Mouse (Mus musculus): Measurements from ENCODE around the gene Gm5678. TPM values are rescaled to one million over a fixed set of nuclear protein-coding genes. Genes with fewer than 3 reads are reported as not detected.

Gene Gm5678
- polyA plus RNA-seq, 1 experiment from 2014 or later = not detected

- peaks cover 69% of the 10 kb centered on the region for H3K36me3 ChIP-seq
- no peak overlapping the region for H3K4me3 ChIP-seq
- H3K27ac ChIP-seq = no peak overlapping the region
- H3K4me1 ChIP-seq = 0 out of 2 replicates have a peak, but pooled peaks cover 4% of the 10 kb centered on the region
- no peak overlapping the region for H3K4me2 ChIP-seq
- H3K27me3 ChIP-seq = no peaks in the 10 kb centered on the region
- WGBS = 94% methylated on average over 8 of the region's 8 CpGs
- H3K9me3 ChIP-seq = no peaks in the 10 kb centered on the region
- no peak overlapping the region for H3K9ac ChIP-seq
- ATAC-seq (ENCODE audit: insufficient number of reproducible peaks, insufficient read depth, low FRiP score, low TSS enrichment, low read depth) = no peak
These were observed 34.5 kb upstream of the Gm5678 start for GRCm38 (mm10) chr16:93593406-93593805.

GRCm38 (mm10) chr16:93594448-93594847, 33.4 kb upstream of the Gm5678 start:
- ATAC-seq (ENCODE audit: insufficient number of reproducible peaks, insufficient read depth, low FRiP score, low TSS enrichment, low read depth) = no peak
- WGBS = 93% methylated on average over 10 of the region's 10 CpGs
- Histone ChIP-seq H3K27ac (no peak overlapping the region), H3K4me2 (no peak overlapping the region), H3K4me3 (no peak overlapping the region), H3K36me3 (peaks cover 72% of the 10 kb centered on the region), H3K9ac (no peak overlapping the region), H3K9me3 (no peaks in the 10 kb centered on the region), H3K4me1 (no peaks in the 10 kb centered on the region), H3K27me3 (no peaks in the 10 kb centered on the region)

DNA sequence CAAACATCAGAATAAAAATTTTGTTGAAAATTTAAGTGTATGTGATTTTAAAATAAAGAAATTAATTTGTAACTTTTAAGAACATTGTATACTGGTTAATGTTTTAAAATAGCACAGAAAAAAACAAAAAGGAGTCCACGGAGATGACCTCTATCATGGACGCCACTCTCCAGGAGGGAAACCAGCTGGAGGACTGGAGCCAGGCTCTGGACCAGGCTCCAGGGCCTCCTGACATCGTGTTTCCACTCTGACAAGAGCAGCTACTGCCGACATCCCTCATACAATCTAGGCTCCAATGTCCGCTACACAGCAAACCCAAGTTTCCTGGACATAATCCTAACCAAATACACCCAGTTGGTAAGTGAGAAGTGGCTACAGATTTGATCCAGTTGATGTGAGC, 32.1 kb upstream of the Gm5678 start:
- Histone ChIP-seq H3K9ac (no peak overlapping the region), H3K27ac (no peak overlapping the region), H3K4me3 (no peak overlapping the region), H3K4me2 (no peak overlapping the region), H3K36me3 (peaks cover 64% of the 10 kb centered on the region), H3K4me1 (no peaks in the 10 kb centered on the region), H3K27me3 (no peaks in the 10 kb centered on the region), H3K9me3 (no peaks in the 10 kb centered on the region)
- no peak for ATAC-seq (ENCODE audit: insufficient number of reproducible peaks, insufficient read depth, low FRiP score, low TSS enrichment, low read depth)
- WGBS = 92% methylated on average over 5 of the region's 5 CpGs

GRCm38 (mm10) chr16:93596807-93597206, 31.1 kb upstream of the Gm5678 start:
- Histone ChIP-seq H3K36me3 (peaks cover 58% of the 10 kb centered on the region), H3K27me3 (no peaks in the 10 kb centered on the region), H3K4me2 (no peak overlapping the region), H3K9ac (no peak overlapping the region), H3K27ac (no peak overlapping the region), H3K9me3 (no peaks in the 10 kb centered on the region), H3K4me1 (no peaks in the 10 kb centered on the region), H3K4me3 (no peak overlapping the region)
- 87% methylated on average over 7 of the region's 7 CpGs for WGBS
- ATAC-seq (ENCODE audit: insufficient number of reproducible peaks, insufficient read depth, low FRiP score, low TSS enrichment, low read depth) = no peak

- no peaks in the 10 kb centered on the region for H3K27me3 ChIP-seq
- no peak overlapping the region for H3K9ac ChIP-seq
- no peaks in the 10 kb centered on the region for H3K9me3 ChIP-seq
- peaks cover 57% of the 10 kb centered on the region for H3K36me3 ChIP-seq
- no peaks in the 10 kb centered on the region for H3K4me1 ChIP-seq
- no peak overlapping the region for H3K4me2 ChIP-seq
- no peak overlapping the region for H3K27ac ChIP-seq
- no peak overlapping the region for H3K4me3 ChIP-seq
- 86% methylated on average over 9 of the region's 9 CpGs for WGBS
- ATAC-seq (ENCODE audit: insufficient number of reproducible peaks, insufficient read depth, low FRiP score, low TSS enrichment, low read depth) = no peak
These were observed 30.3 kb upstream of the Gm5678 start for GRCm38 (mm10) chr16:93597551-93597950.

DNA sequence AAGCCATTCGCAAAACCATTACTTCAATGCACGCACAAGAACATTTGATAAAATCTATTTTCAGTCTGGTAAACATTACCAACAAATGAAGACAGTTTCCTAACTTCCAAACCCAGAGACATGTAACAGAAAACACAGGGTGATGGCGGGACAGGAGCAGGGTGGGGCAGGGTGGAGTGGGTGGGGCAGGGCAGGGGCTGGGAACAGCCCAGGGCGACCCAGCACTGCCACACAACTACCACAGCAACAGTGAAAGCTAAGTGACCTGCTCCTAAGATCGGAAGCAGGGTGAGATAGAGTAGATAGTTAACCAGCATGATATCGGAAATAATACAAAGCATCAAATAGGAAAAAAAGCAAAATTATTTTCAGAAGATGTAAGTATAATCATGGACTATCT, 28.4 kb upstream of the Gm5678 start:
- no peak for ATAC-seq (ENCODE audit: insufficient number of reproducible peaks, insufficient read depth, low FRiP score, low TSS enrichment, low read depth)
- peaks cover 5% of the 10 kb centered on the region for H3K4me1 ChIP-seq
- H3K36me3 ChIP-seq = peaks cover 43% of the 10 kb centered on the region
- H3K27ac ChIP-seq = no peak overlapping the region
- no peak overlapping the region for H3K9ac ChIP-seq
- no peaks in the 10 kb centered on the region for H3K27me3 ChIP-seq
- no peak overlapping the region for H3K4me2 ChIP-seq
- WGBS = 82% methylated on average over 6 of the region's 6 CpGs
- H3K9me3 ChIP-seq = no peaks in the 10 kb centered on the region
- no peak overlapping the region for H3K4me3 ChIP-seq

GRCm38 (mm10) chr16:93603439-93604212, 24.3 kb upstream of the Gm5678 start, which contains the start of gene Setd4:
Setd4 (minus strand) TSS chr16:93604063.
- Histone ChIP-seq H3K4me1 (peaks cover 19% of the 10 kb centered on the region), H3K27me3 (no peaks in the 10 kb centered on the region), H3K9me3 (no peaks in the 10 kb centered on the region), H3K9ac (peak within 1 kb of the TSS; percentile 86), H3K4me3 (peak within 1 kb of the TSS; percentile 69), H3K36me3 (peaks cover 9% of the 10 kb centered on the region; the same call in 1 of the 2 replicates), H3K27ac (peak within 1 kb of the TSS; percentile 94), H3K4me2 (peak within 1 kb of the TSS; percentile 89)
- WGBS = 1% methylated on average over 55 of the region's 55 CpGs
- peak; percentile 84 for ATAC-seq (ENCODE audit: insufficient number of reproducible peaks, insufficient read depth, low FRiP score, low TSS enrichment, low read depth)

DNA sequence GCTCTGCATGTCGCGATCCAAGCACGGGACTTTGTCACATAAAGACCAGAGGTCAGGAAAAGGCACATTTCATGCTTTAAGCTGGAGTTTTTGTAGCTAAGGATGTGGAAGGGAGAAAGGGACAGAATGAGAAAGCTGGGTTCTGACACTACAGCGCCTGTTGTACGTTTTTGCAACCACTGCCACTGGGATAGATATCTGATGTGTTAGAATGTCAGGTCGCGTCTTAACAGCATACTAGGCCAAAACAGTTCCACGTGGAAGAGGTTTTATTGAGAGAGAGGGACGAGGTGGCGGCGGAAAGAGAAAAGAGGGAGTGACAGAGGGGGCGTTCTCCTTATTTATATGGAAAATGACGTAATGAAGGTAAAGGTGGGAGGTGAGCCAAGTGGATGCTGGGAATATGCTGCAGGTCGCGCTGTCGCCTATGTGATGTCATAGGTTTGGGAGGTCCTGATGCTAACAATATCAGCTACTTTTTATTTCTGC, 23.4 kb upstream of the Gm5678 start:
- peaks cover 10% of the 10 kb centered on the region for H3K36me3 ChIP-seq
- H3K27me3 ChIP-seq = no peaks in the 10 kb centered on the region
- no peaks in the 10 kb centered on the region for H3K9me3 ChIP-seq
- H3K4me3 ChIP-seq = peak overlapping the region; percentile 69
- H3K9ac ChIP-seq = peak overlapping the region; percentile 86
- no peak for ATAC-seq (ENCODE audit: insufficient number of reproducible peaks, insufficient read depth, low FRiP score, low TSS enrichment, low read depth)
- 5% methylated on average over 16 of the region's 16 CpGs for WGBS
- H3K4me2 ChIP-seq = peak overlapping the region; percentile 89
- H3K4me1 ChIP-seq = peaks cover 28% of the 10 kb centered on the region
- H3K27ac ChIP-seq = peak overlapping the region; percentile 94; the same call in 1 of the 2 replicates

DNA sequence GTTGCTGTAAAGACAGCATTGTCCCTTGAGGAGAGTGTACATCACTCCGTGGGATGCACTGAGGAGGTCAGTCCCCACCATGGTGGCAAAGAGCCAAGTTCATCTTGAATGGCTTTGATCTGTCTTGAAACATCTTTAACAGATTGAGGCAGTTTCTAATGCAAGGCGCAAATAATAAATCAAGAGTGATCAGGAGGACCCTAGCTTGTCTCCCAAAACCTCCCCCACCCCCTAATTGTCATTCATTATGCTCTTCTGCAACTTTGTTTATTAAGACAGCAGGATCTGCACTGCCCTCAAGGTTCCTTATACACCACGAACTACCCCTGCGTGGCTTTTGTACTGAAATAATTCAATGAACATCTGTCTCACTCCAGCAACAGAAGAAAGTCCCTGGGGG, 22.3 kb upstream of the Gm5678 start, which contains the start of gene Cbr1:
Cbr1 (plus strand) TSS at position 301 of the 400 bp plus-strand sequence.
- ATAC-seq (ENCODE audit: insufficient number of reproducible peaks, insufficient read depth, low FRiP score, low TSS enrichment, low read depth) = no peak
- Histone ChIP-seq H3K9me3 (no peaks in the 10 kb centered on the region), H3K4me3 (peak within 1 kb of the TSS; percentile 69), H3K4me1 (peaks cover 28% of the 10 kb centered on the region), H3K4me2 (peak within 1 kb of the TSS; percentile 89), H3K27ac (0 out of 2 replicates have a peak within 1 kb of the TSS, but pooled peaks have one; percentile 94), H3K9ac (peak within 1 kb of the TSS; percentile 86; the same call in 1 of the 2 replicates), H3K27me3 (no peaks in the 10 kb centered on the region), H3K36me3 (peaks cover 14% of the 10 kb centered on the region)
- 63% methylated on average over 4 of the region's 4 CpGs for WGBS

DNA sequence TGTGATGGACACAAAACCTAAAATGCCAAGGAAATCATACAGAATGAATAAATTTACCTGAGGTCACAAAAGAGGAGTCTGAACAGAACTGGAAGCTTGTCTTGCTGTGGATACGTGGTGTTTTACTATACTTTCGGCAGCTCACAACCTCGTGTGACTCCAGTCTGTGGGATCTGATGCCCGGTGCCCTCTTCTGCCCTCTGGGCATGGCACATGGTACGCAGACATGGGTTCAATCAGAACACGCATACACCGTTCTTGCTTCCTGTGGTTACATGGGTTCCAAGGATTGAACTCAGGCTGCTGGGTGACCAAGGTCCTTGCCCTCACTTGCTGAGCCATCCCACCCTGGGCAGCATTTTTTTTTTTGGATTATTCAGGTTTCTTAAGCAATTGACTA, 21.8 kb upstream of the Gm5678 start:
- Histone ChIP-seq H3K9me3 (no peaks in the 10 kb centered on the region), H3K4me3 (no peak overlapping the region), H3K4me1 (peaks cover 28% of the 10 kb centered on the region), H3K9ac (no peak overlapping the region), H3K4me2 (no peak overlapping the region), H3K27me3 (no peaks in the 10 kb centered on the region), H3K27ac (no peak overlapping the region), H3K36me3 (peaks cover 19% of the 10 kb centered on the region)
- 85% methylated on average over 7 of the region's 7 CpGs for WGBS
- no peak for ATAC-seq (ENCODE audit: insufficient number of reproducible peaks, insufficient read depth, low FRiP score, low TSS enrichment, low read depth)

GRCm38 (mm10) chr16:93607669-93608101, 20.2 kb upstream of the Gm5678 start:
- no peaks in the 10 kb centered on the region for H3K9me3 ChIP-seq
- H3K27ac ChIP-seq = peak overlapping the region; percentile 71; the same call in 1 of the 2 replicates
- H3K27me3 ChIP-seq = no peaks in the 10 kb centered on the region
- peak overlapping the region; percentile 78 for H3K4me3 ChIP-seq
- under 1% methylated on average over 32 of the region's 32 CpGs for WGBS
- ATAC-seq (ENCODE audit: insufficient number of reproducible peaks, insufficient read depth, low FRiP score, low TSS enrichment, low read depth) = no peak
- H3K36me3 ChIP-seq = peaks cover 29% of the 10 kb centered on the region
- H3K4me1 ChIP-seq = peaks cover 28% of the 10 kb centered on the region
- peak overlapping the region; percentile 89 for H3K9ac ChIP-seq
- H3K4me2 ChIP-seq = peak overlapping the region; percentile 89

- 74% methylated on average over 8 of the region's 8 CpGs for WGBS
- H3K9ac ChIP-seq = peak overlapping the region; percentile 89
- peaks cover 28% of the 10 kb centered on the region for H3K4me1 ChIP-seq
These were observed 19.2 kb upstream of the Gm5678 start for GRCm38 (mm10) chr16:93608731-93609130.

More at GRCm38 (mm10) chr16:93608731-93609130, 19.2 kb upstream of the Gm5678 start:
- Histone ChIP-seq H3K27ac (no peak overlapping the region), H3K36me3 (peaks cover 29% of the 10 kb centered on the region), H3K27me3 (no peaks in the 10 kb centered on the region), H3K4me2 (peak overlapping the region; percentile 89), H3K4me3 (peak overlapping the region; percentile 78), H3K9me3 (no peaks in the 10 kb centered on the region)
- no peak for ATAC-seq (ENCODE audit: insufficient number of reproducible peaks, insufficient read depth, low FRiP score, low TSS enrichment, low read depth)

Measured in embryonic facial prominence, embryonic 13.5 days (tissue).